Mouse (Mus musculus) heart, embryonic 14.5 days (tissue): Measurements from ENCODE around the gene Ddx41. TPM values are rescaled to one million over a fixed set of nuclear protein-coding genes. Genes with fewer than 3 reads are reported as not detected.

Source experiments
- ATAC-seq: fragments of 200-750 bp; cut with Nextera tagmentation; 2 replicates; pipeline ENCODE4 v1.8.0; 2017; ENCODE audit warnings: low read depth, moderate TSS enrichment; ENCODE audit not compliant: insufficient number of reproducible peaks, insufficient read depth, low FRiP score
- H3K27ac ChIP-seq, 2 experiments: fragments of 200-500 bp in 1 of 2; fragments of 300-500 bp in 1 of 2; sonication (generic) in 1 of 2; replicated peaks in 1 of 2; 2 replicates each; pipeline ENCODE4 v1.5.1; 2012 to 2014; ENCODE audit warnings: low read depth in 2 of 2, low read length in 2 of 2, control low read depth in 1 of 2, mild to moderate bottlenecking in 1 of 2, mixed read lengths in 1 of 2; ENCODE audit not compliant: control insufficient read depth in 1 of 2, insufficient read depth in 1 of 2
- H3K27me3 ChIP-seq: fragments of 300-500 bp; sonication (generic); 2 replicates; pipeline ENCODE4 v1.6.1; 2014; ENCODE audit warnings: mild to moderate bottlenecking, low read length, control low read depth; ENCODE audit not compliant: control insufficient read depth, insufficient read depth
- H3K36me3 ChIP-seq: fragments of 300-500 bp; sonication (generic); 2 replicates; pipeline ENCODE4 v1.6.1; 2014; ENCODE audit warnings: mild to moderate bottlenecking, control low read depth, low read length, mixed read lengths; ENCODE audit not compliant: control insufficient read depth, insufficient read depth
- H3K4me1 ChIP-seq, 2 experiments: fragments of 200-500 bp in 1 of 2; fragments of 300-500 bp in 1 of 2; sonication (generic) in 1 of 2; 2 replicates each; pipeline ENCODE4 v1.6.1; 2012 to 2014; ENCODE audit warnings: low read length in 2 of 2, control low read depth in 1 of 2, mixed read lengths in 1 of 2; ENCODE audit not compliant: control insufficient read depth in 2 of 2, insufficient read depth in 2 of 2
- H3K4me2 ChIP-seq: fragments of 300-500 bp; sonication (generic); 2 replicates; pipeline ENCODE4 v1.6.1; 2014; ENCODE audit warnings: mild to moderate bottlenecking, low read length
- H3K4me3 ChIP-seq, 2 experiments: fragments of 200-500 bp in 1 of 2; fragments of 300-500 bp in 1 of 2; sonication (generic) in 1 of 2; 2 replicates each; pipeline ENCODE4 v1.5.1; 2012 to 2014; ENCODE audit warnings: low read length in 2 of 2, mild to moderate bottlenecking in 2 of 2, control low read depth in 1 of 2, low read depth in 1 of 2, moderate library complexity in 1 of 2; ENCODE audit not compliant: control insufficient read depth in 1 of 2, insufficient read depth in 1 of 2
- H3K9ac ChIP-seq: fragments of 300-500 bp; sonication (generic); 2 replicates; pipeline ENCODE4 v1.6.1; 2014; ENCODE audit warnings: mild to moderate bottlenecking, low read length
- H3K9me3 ChIP-seq: fragments of 300-500 bp; sonication (generic); 2 replicates; pipeline ENCODE4 v1.6.1; 2016; ENCODE audit warnings: low read length, control low read depth; ENCODE audit not compliant: control insufficient read depth
- WGBS: fragments of 180-500 bp; shearing (Covaris S2); extraction: QIAGEN DNeasy Blood & Tissue Kit; methylation state at CpG from one replicate; pipeline ENCODE4 v1.1.7; 2014; 5-methylcytosine and 5-hydroxymethylcytosine counted together
- polyA plus RNA-seq: library from polyadenylated mRNA; unstranded; fragments of >200 nt; fragmentation: Nextera tagmentation; extraction: Ambion mirVana; gene quantifications from 2 replicates; pipeline ENCODE4 v1.2.1, GENCODE M21; 2014

The Ddx41 gene
- polyA plus RNA-seq, 1 experiment from 2014 or later: 28.9 TPM

GRCm38 (mm10) chr13:55540933-55541332 is 4.5 kb upstream of the Ddx41 start:
- no peak for ATAC-seq
- WGBS: 87% methylated on average over 2 of the region's 2 CpGs

GRCm38 (mm10) chr13:55535796-55536193 is 663 bp downstream of the Ddx41 start:
- no peak; the same call in 1 of the 2 replicates for ATAC-seq
- H3K4me2 ChIP-seq: peak overlapping the region; percentile 92
- peak overlapping the region in 1 of 2 experiments; percentile 47; a peak in 2 of 4 replicates for H3K27ac ChIP-seq
- H3K36me3 ChIP-seq: peaks cover 76% of the 10 kb centered on the region
- peak overlapping the region; percentile 91 for H3K9ac ChIP-seq
- 16% methylated on average over 17 of the region's 17 CpGs for WGBS
- H3K9me3 ChIP-seq: no peaks in the 10 kb centered on the region
- no peaks in the 10 kb centered on the region for H3K27me3 ChIP-seq
- peaks cover 2 to 9% of the 10 kb centered on the region in 2 experiments; a peak in 2 of 4 replicates for H3K4me1 ChIP-seq
- peak overlapping the region; percentile 77 to 87 for H3K4me3 ChIP-seq

More at GRCm38 (mm10) chr13:55540933-55541332, 4.5 kb upstream of the Ddx41 start:
- Histone ChIP-seq H3K27ac (no peak overlapping the region), H3K9ac (no peak overlapping the region), H3K4me2 (no peak overlapping the region), H3K27me3 (no peaks in the 10 kb centered on the region), H3K9me3 (no peaks in the 10 kb centered on the region), H3K36me3 (peaks cover 86% of the 10 kb centered on the region), H3K4me1 (peaks cover 2 to 4% of the 10 kb centered on the region in 2 experiments; a peak in 1 of 4 replicates), H3K4me3 (no peak overlapping the region)

- no peak for ATAC-seq
- Histone ChIP-seq H3K4me3 (peak overlapping the region in 1 of 2 experiments; percentile 87; a peak in 1 of 4 replicates), H3K4me2 (peak overlapping the region; percentile 92), H3K4me1 (peaks cover 2 to 9% of the 10 kb centered on the region in 2 experiments; a peak in 2 of 4 replicates), H3K27ac (no peak overlapping the region), H3K36me3 (peaks cover 76% of the 10 kb centered on the region), H3K9ac (no peak overlapping the region; the same call in 1 of the 2 replicates), H3K9me3 (no peaks in the 10 kb centered on the region), H3K27me3 (no peaks in the 10 kb centered on the region)
- 92% methylated on average over 15 of the region's 15 CpGs for WGBS
Measured at GRCm38 (mm10) chr13:55535191-55535590, 1.3 kb downstream of the Ddx41 start.

- Histone ChIP-seq H3K9ac (no peak within 1 kb of the TSS), H3K4me1 (no peaks in the 10 kb centered on the region; a peak in 1 of 4 replicates), H3K9me3 (no peaks in the 10 kb centered on the region), H3K27me3 (no peaks in the 10 kb centered on the region), H3K36me3 (peaks cover 48% of the 10 kb centered on the region), H3K27ac (no peak within 1 kb of the TSS), H3K4me3 (no peak within 1 kb of the TSS), H3K4me2 (no peak within 1 kb of the TSS)
- 75% methylated on average over 8 of the region's 8 CpGs for WGBS
- no peak for ATAC-seq
Measured at GRCm38 (mm10) chr13:55529198-55529915, 7.1 kb downstream of the Ddx41 start, which contains the start of gene Dok3. Gene Dok3 (minus strand): TSS chr13:55529296.

- no peak overlapping the region for H3K4me2 ChIP-seq
- ATAC-seq: no peak
- no peaks in the 10 kb centered on the region for H3K27me3 ChIP-seq
- WGBS: 73% methylated on average over 18 of the region's 18 CpGs
- no peak overlapping the region for H3K9ac ChIP-seq
- peaks cover 35% of the 10 kb centered on the region for H3K36me3 ChIP-seq
- H3K4me1 ChIP-seq: peaks cover 0 to under 1% of the 10 kb centered on the region in 2 experiments; a peak in 1 of 4 replicates
- no peaks in the 10 kb centered on the region for H3K9me3 ChIP-seq
- H3K27ac ChIP-seq: no peak overlapping the region
- H3K4me3 ChIP-seq: no peak overlapping the region
Measured at GRCm38 (mm10) chr13:55527834-55528772, 8.4 kb downstream of the Ddx41 start.

- H3K9ac ChIP-seq: no peak overlapping the region
- ATAC-seq: no peak
- no peaks in the 10 kb centered on the region for H3K27me3 ChIP-seq
- no peak overlapping the region for H3K27ac ChIP-seq
- H3K4me1 ChIP-seq: peaks cover 0 to 3% of the 10 kb centered on the region in 2 experiments; a peak in 1 of 4 replicates
- 85% methylated on average over 16 of the region's 16 CpGs for WGBS
- H3K4me2 ChIP-seq: no peak overlapping the region
- no peaks in the 10 kb centered on the region for H3K9me3 ChIP-seq
- H3K36me3 ChIP-seq: peaks cover 27% of the 10 kb centered on the region
- H3K4me3 ChIP-seq: no peak overlapping the region
Measured at GRCm38 (mm10) chr13:55527212-55527611, 9.2 kb downstream of the Ddx41 start.
